Mouse (Mus musculus) MEL (cell line): ENCODE data around the gene Rufy4. TPM values are rescaled to one million over a fixed set of nuclear protein-coding genes. Genes with fewer than 3 reads are reported as not detected.

Experiments used
- DNase-seq: peaks from one replicate; pipeline ENCODE4 v3.0.0; 2011; ENCODE audit warnings: low read depth, low spot score
- H3K27ac ChIP-seq: 2 replicates; pipeline ENCODE4 v1.5.1; 2012; ENCODE audit warnings: low read depth, mild to moderate bottlenecking, control low read depth, low read length, moderate library complexity; ENCODE audit not compliant: control insufficient read depth
- H3K27me3 ChIP-seq, 2 experiments: fragments of 150-350 bp in 1 of 2; sonication (generic) in 1 of 2; 2 replicates each; pipeline ENCODE4 v1.6.1; 2012; ENCODE audit warnings: low read length in 2 of 2, mild to moderate bottlenecking in 2 of 2, improper control_type of control experiment in 1 of 2, moderate library complexity in 1 of 2; ENCODE audit not compliant: insufficient read depth in 2 of 2, control insufficient read depth in 1 of 2
- H3K36me3 ChIP-seq, 2 experiments: 2 replicates each; pipeline ENCODE4 v1.6.1; 2012 to 2014; ENCODE audit warnings: low read length in 2 of 2, improper control_type of control experiment in 1 of 2, inconsistent platforms in 1 of 2, mild to moderate bottlenecking in 1 of 2; ENCODE audit not compliant: insufficient read depth in 2 of 2, control insufficient read depth in 1 of 2
- H3K4me1 ChIP-seq, 2 experiments: fragments of 150-350 bp in 1 of 2; sonication (generic) in 1 of 2; 2 replicates each; pipeline ENCODE4 v1.6.1; 2012; ENCODE audit warnings: low read length in 2 of 2, improper control_type of control experiment in 1 of 2, mild to moderate bottlenecking in 1 of 2; ENCODE audit not compliant: insufficient read depth in 2 of 2, control insufficient read depth in 1 of 2
- H3K4me3 ChIP-seq, 2 experiments: fragments of 150-350 bp in 1 of 2; sonication (generic) in 1 of 2; 2 replicates each; pipeline ENCODE4 v1.5.1; 2012; ENCODE audit warnings: low read depth in 2 of 2, low read length in 2 of 2, mild to moderate bottlenecking in 2 of 2, moderate library complexity in 2 of 2, control low read depth in 1 of 2, improper control_type of control experiment in 1 of 2; ENCODE audit not compliant: control insufficient read depth in 1 of 2, insufficient read depth in 1 of 2
- H3K79me2 ChIP-seq: 2 replicates; pipeline ENCODE4 v1.6.1; 2012; ENCODE audit warnings: mild to moderate bottlenecking, low read length, moderate library complexity; ENCODE audit not compliant: control insufficient read depth, poor library complexity, insufficient read depth
- H3K9ac ChIP-seq: 2 replicates; pipeline ENCODE4 v1.6.1; 2012; ENCODE audit warnings: low read depth, mild to moderate bottlenecking, control low read depth, low read length, moderate library complexity; ENCODE audit not compliant: control insufficient read depth, poor library complexity, severe bottlenecking
- H3K9me3 ChIP-seq: fragments of 150-350 bp; sonication (generic); replicated peaks from 2 replicates; pipeline ENCODE4 v1.6.1; 2012; ENCODE audit warnings: mild to moderate bottlenecking, low read length, improper control_type of control experiment, moderate library complexity; ENCODE audit not compliant: insufficient read depth
- BHLHE40 ChIP-seq: IDR thresholded peaks from 2 replicates; pipeline ENCODE4 v1.6.1; 2012; ENCODE audit warnings: low read depth, mild to moderate bottlenecking, inconsistent platforms, low read length, improper control_type of control experiment, borderline replicate concordance
- CHD1 ChIP-seq: IDR thresholded peaks from 2 replicates; pipeline ENCODE4 v1.6.1; 2012; ENCODE audit warnings: low read depth, mild to moderate bottlenecking, inconsistent platforms, low read length, improper control_type of control experiment
- CHD2 ChIP-seq: IDR thresholded peaks from 2 replicates; pipeline ENCODE4 v1.6.1; 2011; ENCODE audit warnings: low read length, improper control_type of control experiment
- CTCF ChIP-seq, 3 experiments: IDR thresholded peaks in 2 of 3; conservative IDR thresholded peaks in 1 of 3; 2 replicates each; pipeline ENCODE4 v1.5.1; 2011 to 2012; ENCODE audit warnings: low read length in 3 of 3, low read depth in 2 of 3, mild to moderate bottlenecking in 2 of 3, improper control_type of control experiment in 1 of 3, inconsistent platforms in 1 of 3, mixed read lengths in 1 of 3, moderate library complexity in 1 of 3; ENCODE audit not compliant: control insufficient read depth in 1 of 3, insufficient read depth in 1 of 3, poor library complexity in 1 of 3, severe bottlenecking in 1 of 3
- ELF1 ChIP-seq: IDR thresholded peaks from 2 replicates; pipeline ENCODE4 v1.6.1; 2014; ENCODE audit warnings: low read depth, mild to moderate bottlenecking, inconsistent platforms, low read length, improper control_type of control experiment, moderate library complexity
- GABPA ChIP-seq: IDR thresholded peaks from 2 replicates; pipeline ENCODE4 v1.6.1; 2012; ENCODE audit warnings: low read depth, mild to moderate bottlenecking, inconsistent platforms, low read length, improper control_type of control experiment, moderate library complexity
- HCFC1 ChIP-seq: IDR thresholded peaks from 2 replicates; pipeline ENCODE4 v1.6.1; 2012; ENCODE audit warnings: low read depth, mild to moderate bottlenecking, inconsistent platforms, low read length, improper control_type of control experiment, moderate library complexity
- KAT2A ChIP-seq: conservative IDR thresholded peaks from 2 replicates; pipeline ENCODE4 v1.6.1; 2012; ENCODE audit warnings: low read depth, low read length, improper control_type of control experiment, inconsistent platforms
- MAFK ChIP-seq: IDR thresholded peaks from 2 replicates; pipeline ENCODE4 v1.6.1; 2011; ENCODE audit warnings: low read depth, mild to moderate bottlenecking, low read length, improper control_type of control experiment, borderline replicate concordance
- MAX ChIP-seq: IDR thresholded peaks from 2 replicates; pipeline ENCODE4 v1.6.1; 2011; ENCODE audit warnings: low read length, improper control_type of control experiment
- MAZ ChIP-seq: IDR thresholded peaks from 2 replicates; pipeline ENCODE4 v1.6.1; 2012; ENCODE audit warnings: low read depth, mild to moderate bottlenecking, inconsistent platforms, low read length, improper control_type of control experiment
- MYB ChIP-seq: IDR thresholded peaks from 2 replicates; pipeline ENCODE4 v1.6.1; 2011; ENCODE audit warnings: mild to moderate bottlenecking, low read depth, low read length, improper control_type of control experiment
- NELFE ChIP-seq: IDR thresholded peaks from 2 replicates; pipeline ENCODE4 v1.6.1; 2011; ENCODE audit warnings: low read depth, low read length, improper control_type of control experiment
- NRF1 ChIP-seq: IDR thresholded peaks from 2 replicates; pipeline ENCODE4 v1.6.1; 2014; ENCODE audit warnings: low read depth, mild to moderate bottlenecking, inconsistent platforms, low read length, improper control_type of control experiment, moderate library complexity; ENCODE audit not compliant: poor library complexity, insufficient read depth, severe bottlenecking
- POLR2AphosphoS2 ChIP-seq: IDR thresholded peaks from 2 replicates; pipeline ENCODE4 v1.6.1; 2011; ENCODE audit warnings: low read length, improper control_type of control experiment
- POLR2AphosphoS5 ChIP-seq: IDR thresholded peaks from 2 replicates; pipeline ENCODE4 v1.6.1; 2012; ENCODE audit warnings: low read depth, borderline replicate concordance, mild to moderate bottlenecking, inconsistent platforms, low read length, moderate library complexity, mixed read lengths
- RAD21 ChIP-seq: IDR thresholded peaks from 2 replicates; pipeline ENCODE4 v1.6.1; 2011; ENCODE audit warnings: mild to moderate bottlenecking, low read depth, low read length, improper control_type of control experiment
- TAL1 ChIP-seq: IDR thresholded peaks from 2 replicates; pipeline ENCODE4 v1.6.1; 2012; ENCODE audit warnings: mild to moderate bottlenecking, inconsistent platforms, low read length, moderate library complexity, mixed read lengths
- TBP ChIP-seq: IDR thresholded peaks from 2 replicates; pipeline ENCODE4 v1.8.0; 2011; ENCODE audit warnings: low read depth, low read length, improper control_type of control experiment
- TCF12 ChIP-seq: IDR thresholded peaks from 2 replicates; pipeline ENCODE4 v1.6.1; 2014; ENCODE audit warnings: low read depth, mild to moderate bottlenecking, inconsistent platforms, low read length, improper control_type of control experiment, moderate library complexity
- ZC3H11A ChIP-seq: IDR thresholded peaks from 2 replicates; pipeline ENCODE4 v1.6.1; 2012; ENCODE audit warnings: low read depth, mild to moderate bottlenecking, inconsistent platforms, low read length, improper control_type of control experiment
- polyA plus RNA-seq, 2 experiments: library from polyadenylated mRNA; stranded (reverse) in 1 of 2; unstranded in 1 of 2; fragments of >175 nt in 1 of 2; fragments of >200 nt in 1 of 2; gene quantifications; 2 replicates each; pipeline versions ENCODE4 v1.2.1 to v1.2.4; 2012; ENCODE audit warnings: low replicate concordance in 2 of 2, low read depth in 1 of 2; ENCODE audit not compliant: insufficient read length in 2 of 2, insufficient read depth in 1 of 2, missing spikeins in 1 of 2
- total RNA-seq: library from RNA; depleted of rRNA; stranded (reverse); fragments of 300-350 nt; gene quantifications from 2 replicates; pipeline ENCODE4 v1.2.3, GENCODE M21; 2012

Rufy4 gene
- total and polyA plus RNA-seq, 3 experiments = 0.04 to 0.10 TPM; not detected in 1

DNA sequence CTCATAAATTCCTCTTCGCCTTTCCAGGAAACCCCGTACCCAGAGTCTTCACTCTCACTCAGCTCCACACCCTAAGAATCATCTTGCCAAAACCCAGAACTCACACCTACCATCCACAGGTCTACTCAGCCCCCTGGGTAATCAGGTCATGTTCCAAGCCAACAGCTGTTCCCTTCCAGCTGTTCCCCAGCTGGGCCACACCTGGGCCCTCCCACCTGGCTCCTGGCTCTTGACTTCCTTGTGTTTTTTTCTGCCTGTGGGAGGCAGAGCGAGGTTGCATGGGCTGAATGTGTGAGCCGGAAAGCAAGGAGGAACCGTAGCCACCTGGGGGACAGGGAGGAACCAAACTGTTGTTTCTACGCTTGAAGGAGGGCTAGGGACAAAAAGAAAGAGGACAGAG lies 19.1 kb upstream of the Rufy4 start:
- Histone ChIP-seq H3K4me1 (no peaks in the 10 kb centered on the region), H3K4me3 (no peak overlapping the region), H3K27ac (no peak overlapping the region), H3K9me3 (no peaks in the 10 kb centered on the region), H3K9ac (no peak overlapping the region), H3K79me2 (no peaks in the 10 kb centered on the region), H3K36me3 (no peaks in the 10 kb centered on the region), H3K27me3 (no peaks in the 10 kb centered on the region)
- TF ChIP-seq POLR2AphosphoS2 (no peak), TBP (no peak), MYB (no peak), NRF1 (no peak), CHD1 (no peak), NELFE (no peak), POLR2AphosphoS5 (no peak)
- DNase-seq = no peak

DNA sequence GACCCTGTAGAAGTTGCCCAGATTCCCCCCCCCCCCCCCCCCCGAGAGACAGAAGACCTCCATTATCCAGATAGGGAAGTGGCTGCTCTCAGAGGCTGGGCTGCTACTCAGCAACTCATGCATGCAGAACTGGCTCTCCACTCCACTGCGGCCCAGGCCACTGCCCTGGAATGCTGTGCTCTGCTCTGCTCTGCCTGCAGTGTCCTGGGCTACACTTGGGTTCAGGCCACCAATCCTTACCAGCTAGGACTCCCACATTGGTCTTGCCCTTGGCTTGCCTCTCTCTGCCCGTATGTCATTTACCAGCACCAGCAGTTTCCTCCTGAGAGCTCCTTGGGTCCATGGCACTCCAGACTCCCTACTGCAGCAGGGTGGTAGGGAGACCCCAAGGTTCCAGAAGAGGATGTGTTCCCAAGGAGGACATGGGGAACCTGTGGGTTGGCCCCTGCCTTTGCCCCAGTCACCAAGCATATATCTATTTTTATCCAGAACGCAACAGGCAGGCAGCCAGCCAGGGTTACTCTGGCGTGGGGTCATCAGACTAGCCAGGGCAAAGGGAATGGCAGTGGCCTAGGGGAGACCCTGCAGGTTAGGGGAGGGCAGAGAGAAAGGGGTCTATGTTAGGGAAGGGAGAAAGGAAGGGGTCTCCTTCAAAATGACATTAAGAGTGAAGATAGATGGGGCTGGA lies 17.3 kb upstream of the Rufy4 start:
- no peaks in the 10 kb centered on the region for H3K4me1 ChIP-seq
- H3K4me3 ChIP-seq = no peak overlapping the region
- H3K79me2 ChIP-seq = no peaks in the 10 kb centered on the region
- no peak for DNase-seq
- H3K27me3 ChIP-seq = no peaks in the 10 kb centered on the region
- no peak overlapping the region for H3K9ac ChIP-seq
- no peak overlapping the region for H3K27ac ChIP-seq
- H3K9me3 ChIP-seq = no peaks in the 10 kb centered on the region
- TF ChIP-seq KAT2A (no peak), TAL1 (no peak)
- no peaks in the 10 kb centered on the region for H3K36me3 ChIP-seq

DNA sequence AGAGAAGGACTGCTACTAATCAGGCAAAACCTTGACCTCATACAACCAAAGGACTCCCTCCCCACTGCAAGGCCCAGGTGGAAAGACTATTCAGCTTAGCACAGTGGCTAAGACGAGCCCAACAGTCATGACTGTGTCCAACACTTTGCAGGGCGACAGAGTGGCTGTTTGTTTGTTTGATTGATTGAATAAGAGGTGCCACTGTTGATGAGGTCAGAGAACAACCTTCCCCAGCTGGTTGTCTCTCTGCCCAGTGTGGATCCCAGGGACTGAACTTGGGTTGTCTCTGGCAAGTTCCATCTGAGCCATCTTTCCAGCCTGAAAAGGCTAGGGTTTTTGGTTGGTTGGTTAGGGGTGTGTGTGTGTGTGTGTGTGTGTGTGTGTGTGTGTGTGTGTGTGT lies 15.7 kb upstream of the Rufy4 start:
- no peaks in the 10 kb centered on the region for H3K27me3 ChIP-seq
- DNase-seq = no peak

More for the DNA sequence above, 15.7 kb upstream of the Rufy4 start:
- no peaks in the 10 kb centered on the region for H3K9me3 ChIP-seq
- no peaks in the 10 kb centered on the region for H3K79me2 ChIP-seq
- no peak overlapping the region for H3K27ac ChIP-seq
- H3K36me3 ChIP-seq = no peaks in the 10 kb centered on the region
- no peak overlapping the region for H3K4me3 ChIP-seq
- TF ChIP-seq NRF1 (no peak), KAT2A (no peak), BHLHE40 (no peak), RAD21 (no peak), POLR2AphosphoS2 (no peak), TCF12 (no peak), MAX (no peak), MAZ (no peak), MAFK (no peak), GABPA (no peak), CTCF (IDR thresholded peaks at IDR 0.05 in 2 of 3, conservative IDR thresholded peaks at IDR 0.05 in 1 of 3; ENCODE audit: control insufficient read depth in 1 of 3, insufficient read depth in 1 of 3, low read depth in 2 of 3, low read length in 3 of 3, poor library complexity in 1 of 3, severe bottlenecking in 1 of 3) (no peak), CHD2 (no peak), ZC3H11A (no peak), ELF1 (no peak), HCFC1 (no peak)
- H3K9ac ChIP-seq = no peak overlapping the region
- H3K4me1 ChIP-seq = no peaks in the 10 kb centered on the region
